Mouse (Mus musculus): Measurements from ENCODE around the gene Lyrm7.

- TF ChIP-seq CTCF (conservative IDR thresholded peaks at IDR 0.05; ENCODE audit: low read length), result no peak
- TF ChIP-seq NANOG (IDR thresholded peaks at IDR 0.05; ENCODE audit: borderline replicate concordance, low read length), result no peak
- no peak for TF ChIP-seq POU5F1 (IDR thresholded peaks at IDR 0.05; ENCODE audit: borderline replicate concordance, low read length)
These were observed 46.5 kb upstream of the Lyrm7 start for GRCm38 (mm10) chr11:54907259-54907658.

All from E14TG2a.4 (cell line).